In genomic region chr7:134238863-134239262, GRCm38 (mm10) we compare ENCODE assay signal across 19 mouse cellular contexts.
"Had no signal": no experiment of that assay in that cellular context is flagged by ENCODE, and none has a peak within 500 bp of the region (broad histone marks: within the 10 kb centered on the region; RNA-seq: fewer than 3 reads in every experiment).

No protein-coding gene starts in this region.

- H3K9me3 ChIP-seq: lung, embryonic 15.5 days; midbrain, embryonic 10.5 days; midbrain, embryonic 13.5 days; neural tube, embryonic 12.5 days; neural tube, embryonic 15.5 days had no signal

- H3K27me3 ChIP-seq: lung, embryonic 15.5 days; megakaryocyte, embryonic 14.5 days; midbrain, embryonic 13.5 days; neural tube, embryonic 12.5 days; neural tube, embryonic 15.5 days had no signal

- H3K27ac ChIP-seq: left cerebral cortex, adult 2 months; liver, embryonic 14.5 days; lung, embryonic 15.5 days; midbrain, embryonic 10.5 days; midbrain, embryonic 13.5 days; neural tube, embryonic 12.5 days; neural tube, embryonic 15.5 days had no signal

- H3K36me3 ChIP-seq: lung, embryonic 15.5 days; midbrain, embryonic 10.5 days; midbrain, embryonic 13.5 days; neural tube, embryonic 12.5 days; neural tube, embryonic 15.5 days had no signal

- H3K4me3 ChIP-seq: left cerebral cortex, adult 2 months; lung, embryonic 15.5 days; megakaryocyte, embryonic 14.5 days; midbrain, embryonic 10.5 days; midbrain, embryonic 13.5 days; neural tube, embryonic 12.5 days; neural tube, embryonic 15.5 days had no signal

- H3K4me1 ChIP-seq: megakaryocyte, embryonic 14.5 days; midbrain, embryonic 10.5 days; midbrain, embryonic 13.5 days; neural tube, embryonic 12.5 days; neural tube, embryonic 15.5 days had no signal

- DNase-seq: kidney, adult 18-20 months; kidney, postnatal 10 days; kidney, postnatal 36 days; layer of hippocampus, postnatal 36 days; liver, postnatal 0 days; right cerebral cortex, adult 18-20 months; right cerebral cortex, postnatal 14 days; right cerebral cortex, postnatal 4 days; thymus, postnatal 4 days had no signal

- H3K9ac ChIP-seq: liver, embryonic 14.5 days; liver, postnatal 0 days; lung, embryonic 15.5 days; midbrain, embryonic 13.5 days; neural tube, embryonic 12.5 days; neural tube, embryonic 15.5 days had no signal

- H3K4me2 ChIP-seq: liver, embryonic 11.5 days; lung, embryonic 15.5 days; midbrain, embryonic 13.5 days; neural tube, embryonic 12.5 days; neural tube, embryonic 15.5 days had no signal

- ATAC-seq: intestine, embryonic 16.5 days; liver, postnatal 0 days; midbrain, embryonic 13.5 days had no signal
